Mouse (Mus musculus): Measurements from ENCODE around the gene Rps21. TPM values are rescaled to one million over a fixed set of nuclear protein-coding genes. Genes with fewer than 3 reads are reported as not detected.

The Rps21 gene
- polyA plus RNA-seq, 1 experiment from 2014 or later: 560 TPM

- Histone ChIP-seq H3K27me3 (ENCODE audit: poor library complexity, severe bottlenecking) (peaks cover 13% of the 10 kb centered on the region), H3K4me3 (no peak overlapping the region), H3K4me1 (peaks cover 14% of the 10 kb centered on the region), H3K36me3 (replicated peaks) (no peaks in the 10 kb centered on the region), H3K9me3 (no peaks in the 10 kb centered on the region), H3K27ac (peak overlapping the region; percentile 20; the same call in 1 of the 2 replicates)
- DNase-seq (ENCODE audit: extremely low spot score, low spot score): no peak
- WGBS: 52% methylated on average over 11 of the region's 11 CpGs
Observed at GRCm38 (mm10) chr2:180288966-180289365, 31.8 kb downstream of the Rps21 start.

- DNase-seq (ENCODE audit: extremely low spot score, low spot score): no peak
- H3K27me3 ChIP-seq (ENCODE audit: poor library complexity, severe bottlenecking): peaks cover 13% of the 10 kb centered on the region
- H3K9me3 ChIP-seq: no peaks in the 10 kb centered on the region
- H3K36me3 ChIP-seq (replicated peaks): no peaks in the 10 kb centered on the region
- H3K4me1 ChIP-seq: peaks cover 14% of the 10 kb centered on the region
- no peak within 1 kb of the TSS for H3K4me3 ChIP-seq
- WGBS: 38% methylated on average over 16 of the region's 16 CpGs
- peak within 1 kb of the TSS; percentile 20; the same call in 1 of the 2 replicates for H3K27ac ChIP-seq
Observed at GRCm38 (mm10) chr2:180289440-180290108, 32.4 kb downstream of the Rps21 start, which contains the start of gene Rbbp8nl. TSS of gene Rbbp8nl (minus strand) at chr2:180289879.

- Histone ChIP-seq H3K4me1 (peaks cover 14% of the 10 kb centered on the region), H3K36me3 (replicated peaks) (no peaks in the 10 kb centered on the region), H3K9me3 (no peaks in the 10 kb centered on the region), H3K4me3 (no peak overlapping the region), H3K27ac (no peak overlapping the region), H3K27me3 (ENCODE audit: poor library complexity, severe bottlenecking) (peaks cover 13% of the 10 kb centered on the region)
- WGBS: 67% methylated on average over 6 of the region's 6 CpGs
- DNase-seq (ENCODE audit: extremely low spot score, low spot score): no peak
Observed at GRCm38 (mm10) chr2:180290503-180290902, 33.3 kb downstream of the Rps21 start.

GRCm38 (mm10) chr2:180291566-180291965 lies 34.4 kb downstream of the Rps21 start:
- H3K27me3 ChIP-seq (ENCODE audit: poor library complexity, severe bottlenecking): peaks cover 13% of the 10 kb centered on the region
- H3K4me1 ChIP-seq: peaks cover 14% of the 10 kb centered on the region
- no peaks in the 10 kb centered on the region for H3K9me3 ChIP-seq
- WGBS: 81% methylated on average over 5 of the region's 5 CpGs
- H3K36me3 ChIP-seq (replicated peaks): no peaks in the 10 kb centered on the region
- no peak for DNase-seq (ENCODE audit: extremely low spot score, low spot score)
- no peak overlapping the region for H3K4me3 ChIP-seq
- H3K27ac ChIP-seq: no peak overlapping the region

- no peak for DNase-seq (ENCODE audit: extremely low spot score, low spot score)
- no peaks in the 10 kb centered on the region for H3K36me3 ChIP-seq (replicated peaks)
- H3K27me3 ChIP-seq (ENCODE audit: poor library complexity, severe bottlenecking): peaks cover 13% of the 10 kb centered on the region
- H3K4me3 ChIP-seq: no peak overlapping the region
- H3K4me1 ChIP-seq: peaks cover 14% of the 10 kb centered on the region
- H3K27ac ChIP-seq: no peak overlapping the region
- H3K9me3 ChIP-seq: no peaks in the 10 kb centered on the region
- WGBS: 88% methylated on average over 4 of the region's 4 CpGs
Observed at GRCm38 (mm10) chr2:180292026-180292425, 34.8 kb downstream of the Rps21 start.

- Histone ChIP-seq H3K4me3 (no peak overlapping the region), H3K4me1 (peaks cover 14% of the 10 kb centered on the region), H3K27ac (no peak overlapping the region), H3K9me3 (no peaks in the 10 kb centered on the region), H3K36me3 (replicated peaks) (no peaks in the 10 kb centered on the region), H3K27me3 (ENCODE audit: poor library complexity, severe bottlenecking) (peaks cover 13% of the 10 kb centered on the region)
- WGBS: 81% methylated on average over 8 of the region's 8 CpGs
- DNase-seq (ENCODE audit: extremely low spot score, low spot score): no peak
Observed at GRCm38 (mm10) chr2:180292906-180293305, 35.7 kb downstream of the Rps21 start.

- 83% methylated on average over 2 of the region's 2 CpGs for WGBS
Observed at GRCm38 (mm10) chr2:180300252-180300651, 43.1 kb downstream of the Rps21 start.

GRCm38 (mm10) chr2:180300771-180301170 lies 43.6 kb downstream of the Rps21 start:
- no peak for DNase-seq (ENCODE audit: extremely low spot score, low spot score)
- no peak overlapping the region for H3K27ac ChIP-seq
- no peaks in the 10 kb centered on the region for H3K36me3 ChIP-seq (replicated peaks)
- no peak overlapping the region for H3K4me3 ChIP-seq
- no peaks in the 10 kb centered on the region for H3K4me1 ChIP-seq
- 74% methylated on average over 5 of the region's 5 CpGs for WGBS
- H3K27me3 ChIP-seq (ENCODE audit: poor library complexity, severe bottlenecking): no peaks in the 10 kb centered on the region
- H3K9me3 ChIP-seq: no peaks in the 10 kb centered on the region; the same call in 1 of the 2 replicates

More at GRCm38 (mm10) chr2:180300252-180300651, 43.1 kb downstream of the Rps21 start:
- H3K9me3 ChIP-seq: no peaks in the 10 kb centered on the region; the same call in 1 of the 2 replicates
- H3K27ac ChIP-seq: no peak overlapping the region
- H3K27me3 ChIP-seq (ENCODE audit: poor library complexity, severe bottlenecking): no peaks in the 10 kb centered on the region
- no peak overlapping the region for H3K4me3 ChIP-seq
- H3K4me1 ChIP-seq: no peaks in the 10 kb centered on the region
- H3K36me3 ChIP-seq (replicated peaks): no peaks in the 10 kb centered on the region
- DNase-seq (ENCODE audit: extremely low spot score, low spot score): no peak

- no peak for DNase-seq (ENCODE audit: extremely low spot score, low spot score)
- no peaks in the 10 kb centered on the region for H3K27me3 ChIP-seq (ENCODE audit: poor library complexity, severe bottlenecking)
- WGBS: 78% methylated on average over 4 of the region's 4 CpGs
- no peak overlapping the region for H3K4me3 ChIP-seq
- no peaks in the 10 kb centered on the region; the same call in 1 of the 2 replicates for H3K9me3 ChIP-seq
- H3K27ac ChIP-seq: no peak overlapping the region
- no peaks in the 10 kb centered on the region for H3K4me1 ChIP-seq
- H3K36me3 ChIP-seq (replicated peaks): no peaks in the 10 kb centered on the region
Observed at GRCm38 (mm10) chr2:180302201-180302600, 45.0 kb downstream of the Rps21 start.

- no peaks in the 10 kb centered on the region for H3K36me3 ChIP-seq (replicated peaks)
- H3K27me3 ChIP-seq (ENCODE audit: poor library complexity, severe bottlenecking): no peaks in the 10 kb centered on the region
- WGBS: 92% methylated on average over 12 of the region's 12 CpGs
- H3K27ac ChIP-seq: no peak overlapping the region
- H3K4me3 ChIP-seq: no peak overlapping the region
- DNase-seq (ENCODE audit: extremely low spot score, low spot score): no peak
- no peaks in the 10 kb centered on the region for H3K4me1 ChIP-seq
- no peaks in the 10 kb centered on the region; the same call in 1 of the 2 replicates for H3K9me3 ChIP-seq
Observed at GRCm38 (mm10) chr2:180303468-180303867, 46.3 kb downstream of the Rps21 start.

GRCm38 (mm10) chr2:180304554-180304953 lies 47.4 kb downstream of the Rps21 start:
- 59% methylated on average over 4 of the region's 4 CpGs for WGBS
- no peak overlapping the region for H3K27ac ChIP-seq
- DNase-seq (ENCODE audit: extremely low spot score, low spot score): no peak
- H3K27me3 ChIP-seq (ENCODE audit: poor library complexity, severe bottlenecking): no peaks in the 10 kb centered on the region
- no peaks in the 10 kb centered on the region; the same call in 1 of the 2 replicates for H3K9me3 ChIP-seq
- H3K4me1 ChIP-seq: no peaks in the 10 kb centered on the region
- H3K4me3 ChIP-seq: no peak overlapping the region
- H3K36me3 ChIP-seq (replicated peaks): no peaks in the 10 kb centered on the region

- Histone ChIP-seq H3K36me3 (replicated peaks) (no peaks in the 10 kb centered on the region), H3K27me3 (ENCODE audit: poor library complexity, severe bottlenecking) (no peaks in the 10 kb centered on the region), H3K4me1 (no peaks in the 10 kb centered on the region), H3K9me3 (no peaks in the 10 kb centered on the region; the same call in 1 of the 2 replicates), H3K27ac (no peak overlapping the region), H3K4me3 (no peak overlapping the region)
- DNase-seq (ENCODE audit: extremely low spot score, low spot score): no peak
- WGBS: 89% methylated on average over 3 of the region's 3 CpGs
Observed at GRCm38 (mm10) chr2:180305490-180305889, 48.3 kb downstream of the Rps21 start.

GRCm38 (mm10) chr2:180306009-180306408 lies 48.8 kb downstream of the Rps21 start:
- Histone ChIP-seq H3K9me3 (no peaks in the 10 kb centered on the region; the same call in 1 of the 2 replicates), H3K27me3 (ENCODE audit: poor library complexity, severe bottlenecking) (no peaks in the 10 kb centered on the region), H3K4me1 (no peaks in the 10 kb centered on the region), H3K4me3 (no peak overlapping the region), H3K27ac (no peak overlapping the region), H3K36me3 (replicated peaks) (no peaks in the 10 kb centered on the region)
- DNase-seq (ENCODE audit: extremely low spot score, low spot score): no peak
- WGBS: 82% methylated on average over 2 of the region's 2 CpGs

Measured in forebrain, embryonic 10.5 days (tissue).